Mouse (Mus musculus) forebrain, embryonic 15.5 days (tissue): ENCODE measurements around the gene Stk39. TPM values are rescaled to one million over a fixed set of nuclear protein-coding genes. Genes with fewer than 3 reads are reported as not detected.

Experiments used
- ATAC-seq: fragments of 200-750 bp; cut with Nextera tagmentation; replicated peaks from 2 replicates; pipeline ENCODE4 v1.8.0; 2017; ENCODE audit warnings: mild to moderate bottlenecking, moderate TSS enrichment, moderate library complexity
- H3K27ac ChIP-seq: fragments of 300-500 bp; sonication (generic); replicated peaks from 2 replicates; pipeline ENCODE4 v1.5.1; 2015; ENCODE audit warnings: mild to moderate bottlenecking, inconsistent platforms
- H3K27me3 ChIP-seq: fragments of 300-500 bp; sonication (generic); 2 replicates; pipeline ENCODE4 v1.6.1; 2015; ENCODE audit warnings: inconsistent platforms
- H3K36me3 ChIP-seq: fragments of 300-500 bp; sonication (generic); 2 replicates; pipeline ENCODE4 v1.6.1; 2015; ENCODE audit warnings: mild to moderate bottlenecking, inconsistent platforms
- H3K4me1 ChIP-seq: fragments of 300-500 bp; sonication (generic); 2 replicates; pipeline ENCODE4 v1.6.1; 2015; ENCODE audit warnings: inconsistent platforms
- H3K4me2 ChIP-seq: fragments of 300-500 bp; sonication (generic); replicated peaks from 2 replicates; pipeline ENCODE4 v1.6.1; 2015; ENCODE audit warnings: mild to moderate bottlenecking, inconsistent platforms
- H3K4me3 ChIP-seq: fragments of 300-500 bp; sonication (generic); 2 replicates; pipeline ENCODE4 v1.5.1; 2015; ENCODE audit warnings: mild to moderate bottlenecking, inconsistent platforms
- H3K9ac ChIP-seq: fragments of 300-500 bp; sonication (generic); replicated peaks from 2 replicates; pipeline ENCODE4 v1.6.1; 2015; ENCODE audit warnings: mild to moderate bottlenecking, inconsistent platforms
- H3K9me3 ChIP-seq: fragments of 300-500 bp; sonication (generic); 2 replicates; pipeline ENCODE4 v1.6.1; 2016; ENCODE audit warnings: inconsistent platforms
- WGBS: fragments of 180-500 bp; shearing (Covaris S2); methylation state at CpG from one replicate; pipeline ENCODE4 v1.1.7; 2015; ENCODE audit warnings: mixed read lengths; 5-methylcytosine and 5-hydroxymethylcytosine counted together
- polyA plus RNA-seq: library from polyadenylated mRNA; unstranded; fragments of >200 nt; fragmentation: Nextera tagmentation; extraction: Ambion mirVana; gene quantifications from 2 replicates; pipeline ENCODE4 v1.2.1, GENCODE M21; 2015

Gene Stk39
- polyA plus RNA-seq, 1 experiment from 2014 or later, result 22.5 TPM

- ATAC-seq, result no peak
- Histone ChIP-seq H3K9ac (no peak overlapping the region), H3K4me3 (no peak overlapping the region), H3K27ac (no peak overlapping the region), H3K36me3 (no peaks in the 10 kb centered on the region), H3K27me3 (no peaks in the 10 kb centered on the region), H3K4me1 (no peaks in the 10 kb centered on the region), H3K9me3 (no peaks in the 10 kb centered on the region), H3K4me2 (no peak overlapping the region)
- WGBS, result 78% methylated on average over 10 of the region's 10 CpGs
These were observed 182.9 kb downstream of the Stk39 start for GRCm38 (mm10) chr2:68289177-68289576.

- Histone ChIP-seq H3K27ac (no peak overlapping the region), H3K36me3 (no peaks in the 10 kb centered on the region), H3K4me1 (no peaks in the 10 kb centered on the region; the same call in 1 of the 2 replicates), H3K4me3 (no peak overlapping the region), H3K27me3 (no peaks in the 10 kb centered on the region), H3K9me3 (no peaks in the 10 kb centered on the region), H3K4me2 (no peak overlapping the region), H3K9ac (no peak overlapping the region)
- WGBS, result 91% methylated on average over 10 of the region's 10 CpGs
- no peak for ATAC-seq
These were observed 184.0 kb downstream of the Stk39 start for GRCm38 (mm10) chr2:68288106-68288505.

GRCm38 (mm10) chr2:68284391-68284790, 187.7 kb downstream of the Stk39 start:
- Histone ChIP-seq H3K27me3 (no peaks in the 10 kb centered on the region), H3K9ac (no peak overlapping the region), H3K4me3 (no peak overlapping the region), H3K36me3 (no peaks in the 10 kb centered on the region), H3K27ac (no peak overlapping the region), H3K4me2 (no peak overlapping the region), H3K9me3 (no peaks in the 10 kb centered on the region), H3K4me1 (peaks cover 4% of the 10 kb centered on the region; the same call in 1 of the 2 replicates)
- 76% methylated on average over 2 of the region's 2 CpGs for WGBS
- no peak for ATAC-seq

GRCm38 (mm10) chr2:68283021-68283548, 189.0 kb downstream of the Stk39 start:
- H3K27me3 ChIP-seq, result no peaks in the 10 kb centered on the region
- no peaks in the 10 kb centered on the region for H3K9me3 ChIP-seq
- no peaks in the 10 kb centered on the region for H3K36me3 ChIP-seq
- no peak overlapping the region for H3K4me2 ChIP-seq
- no peak overlapping the region for H3K27ac ChIP-seq
- peaks cover 4% of the 10 kb centered on the region; the same call in 1 of the 2 replicates for H3K4me1 ChIP-seq
- no peak overlapping the region for H3K4me3 ChIP-seq
- ATAC-seq, result peak; percentile 80
- WGBS, result 57% methylated on average over 6 of the region's 6 CpGs
- no peak overlapping the region for H3K9ac ChIP-seq

GRCm38 (mm10) chr2:68281575-68281974, 190.5 kb downstream of the Stk39 start:
- H3K9ac ChIP-seq, result no peak overlapping the region
- no peak overlapping the region for H3K27ac ChIP-seq
- no peak overlapping the region for H3K4me3 ChIP-seq
- no peaks in the 10 kb centered on the region for H3K9me3 ChIP-seq
- 93% methylated on average over 3 of the region's 3 CpGs for WGBS
- peaks cover 4% of the 10 kb centered on the region; the same call in 1 of the 2 replicates for H3K4me1 ChIP-seq
- H3K4me2 ChIP-seq, result no peak overlapping the region
- no peak for ATAC-seq
- no peaks in the 10 kb centered on the region for H3K27me3 ChIP-seq
- no peaks in the 10 kb centered on the region for H3K36me3 ChIP-seq

- no peaks in the 10 kb centered on the region for H3K36me3 ChIP-seq
These were observed 200.8 kb downstream of the Stk39 start for GRCm38 (mm10) chr2:68271301-68271700.

GRCm38 (mm10) chr2:68270836-68271235, 201.2 kb downstream of the Stk39 start:
- 71% methylated on average over 6 of the region's 6 CpGs for WGBS
- no peak for ATAC-seq
- Histone ChIP-seq H3K36me3 (no peaks in the 10 kb centered on the region), H3K27ac (no peak overlapping the region), H3K27me3 (no peaks in the 10 kb centered on the region), H3K4me3 (no peak overlapping the region), H3K9ac (no peak overlapping the region), H3K4me2 (no peak overlapping the region), H3K9me3 (no peaks in the 10 kb centered on the region), H3K4me1 (no peaks in the 10 kb centered on the region)

More at GRCm38 (mm10) chr2:68271301-68271700, 200.8 kb downstream of the Stk39 start:
- no peaks in the 10 kb centered on the region for H3K27me3 ChIP-seq
- H3K4me3 ChIP-seq, result no peak overlapping the region
- H3K27ac ChIP-seq, result no peak overlapping the region
- no peak overlapping the region for H3K4me2 ChIP-seq
- 71% methylated on average over 4 of the region's 4 CpGs for WGBS
- no peaks in the 10 kb centered on the region for H3K9me3 ChIP-seq
- ATAC-seq, result no peak
- H3K4me1 ChIP-seq, result no peaks in the 10 kb centered on the region
- H3K9ac ChIP-seq, result no peak overlapping the region

- H3K4me1 ChIP-seq, result no peaks in the 10 kb centered on the region
- H3K27me3 ChIP-seq, result no peaks in the 10 kb centered on the region
- no peaks in the 10 kb centered on the region for H3K9me3 ChIP-seq
- H3K27ac ChIP-seq, result no peak overlapping the region
- H3K36me3 ChIP-seq, result no peaks in the 10 kb centered on the region
- no peak overlapping the region for H3K9ac ChIP-seq
- 89% methylated on average over 4 of the region's 4 CpGs for WGBS
- no peak for ATAC-seq
- H3K4me2 ChIP-seq, result no peak overlapping the region
- no peak overlapping the region for H3K4me3 ChIP-seq
These were observed 202.4 kb downstream of the Stk39 start for GRCm38 (mm10) chr2:68269646-68270045.

GRCm38 (mm10) chr2:68264826-68265225, 207.2 kb downstream of the Stk39 start:
- 86% methylated on average over 5 of the region's 5 CpGs for WGBS
- no peak for ATAC-seq
- Histone ChIP-seq H3K36me3 (no peaks in the 10 kb centered on the region), H3K4me1 (no peaks in the 10 kb centered on the region), H3K9me3 (no peaks in the 10 kb centered on the region), H3K9ac (no peak overlapping the region), H3K4me2 (no peak overlapping the region), H3K4me3 (no peak overlapping the region), H3K27ac (no peak overlapping the region), H3K27me3 (no peaks in the 10 kb centered on the region)

- no peaks in the 10 kb centered on the region for H3K4me1 ChIP-seq
- H3K27me3 ChIP-seq, result no peaks in the 10 kb centered on the region
- H3K27ac ChIP-seq, result no peak overlapping the region
- H3K4me3 ChIP-seq, result no peak overlapping the region
- WGBS, result 95% methylated on average over 2 of the region's 2 CpGs
- H3K9ac ChIP-seq, result no peak overlapping the region
- H3K36me3 ChIP-seq, result 0 out of 2 replicates have a peak, but pooled peaks cover 2% of the 10 kb centered on the region
- no peaks in the 10 kb centered on the region for H3K9me3 ChIP-seq
- no peak overlapping the region for H3K4me2 ChIP-seq
- ATAC-seq, result no peak
These were observed 211.2 kb downstream of the Stk39 start for GRCm38 (mm10) chr2:68260911-68261310.

- 59% methylated on average over 6 of the region's 6 CpGs for WGBS
- Histone ChIP-seq H3K27me3 (no peaks in the 10 kb centered on the region), H3K4me2 (no peak overlapping the region), H3K36me3 (0 out of 2 replicates have a peak, but pooled peaks cover 2% of the 10 kb centered on the region), H3K9ac (no peak overlapping the region), H3K9me3 (no peaks in the 10 kb centered on the region), H3K4me1 (no peaks in the 10 kb centered on the region), H3K4me3 (no peak overlapping the region), H3K27ac (no peak overlapping the region)
- no peak for ATAC-seq
These were observed 214.5 kb downstream of the Stk39 start for GRCm38 (mm10) chr2:68257571-68257970.

GRCm38 (mm10) chr2:68256472-68256871, 215.6 kb downstream of the Stk39 start:
- H3K4me2 ChIP-seq, result no peak overlapping the region
- no peak overlapping the region for H3K4me3 ChIP-seq
- H3K9me3 ChIP-seq, result no peaks in the 10 kb centered on the region
- 0 out of 2 replicates have a peak, but pooled peaks cover 2% of the 10 kb centered on the region for H3K4me1 ChIP-seq
- 84% methylated on average over 8 of the region's 8 CpGs for WGBS
- ATAC-seq, result no peak
- H3K9ac ChIP-seq, result no peak overlapping the region
- H3K27me3 ChIP-seq, result no peaks in the 10 kb centered on the region
- H3K27ac ChIP-seq, result no peak overlapping the region
- H3K36me3 ChIP-seq, result 0 out of 2 replicates have a peak, but pooled peaks cover 2% of the 10 kb centered on the region

- H3K9ac ChIP-seq, result no peak overlapping the region
- no peaks in the 10 kb centered on the region for H3K27me3 ChIP-seq
- H3K36me3 ChIP-seq, result 0 out of 2 replicates have a peak, but pooled peaks cover 2% of the 10 kb centered on the region
- H3K4me1 ChIP-seq, result peaks cover 11% of the 10 kb centered on the region; the same call in 1 of the 2 replicates
- H3K9me3 ChIP-seq, result no peaks in the 10 kb centered on the region
- H3K4me3 ChIP-seq, result no peak overlapping the region
- H3K4me2 ChIP-seq, result no peak overlapping the region
- no peak overlapping the region for H3K27ac ChIP-seq
- ATAC-seq, result no peak
- 75% methylated on average over 4 of the region's 4 CpGs for WGBS
These were observed 217.3 kb downstream of the Stk39 start for GRCm38 (mm10) chr2:68254756-68255155.
